Mouse (Mus musculus): ENCODE data around the gene Pomc. TPM values are rescaled to one million over a fixed set of nuclear protein-coding genes. Genes with fewer than 3 reads are reported as not detected.

The Pomc gene
- polyA plus RNA-seq (2015; fragmentation: Nextera tagmentation; extraction: Ambion mirVana) = 1.7 and 2.7 TPM in 2 replicates

- 21% methylated on average over 22 of the region's 22 CpGs for WGBS
- H3K36me3 ChIP-seq = no peaks in the 10 kb centered on the region
- no peak within 1 kb of the TSS for H3K27ac ChIP-seq
- no peak within 1 kb of the TSS for H3K4me3 ChIP-seq (replicated peaks)
- H3K9me3 ChIP-seq = no peaks in the 10 kb centered on the region
- no peak for ATAC-seq (ENCODE audit: insufficient read depth, low FRiP score, low read depth)
- no peak within 1 kb of the TSS for H3K9ac ChIP-seq
- peaks cover 8% of the 10 kb centered on the region for H3K27me3 ChIP-seq (replicated peaks)
- no peak within 1 kb of the TSS for H3K4me2 ChIP-seq
- H3K4me1 ChIP-seq = no peaks in the 10 kb centered on the region
Observed at GRCm38 (mm10) chr12:3954651-3955050, at the start of gene Pomc. Pomc (plus strand) TSS chr12:3954951.

- 90% methylated on average over 9 of the region's 9 CpGs for WGBS
- H3K9ac ChIP-seq = no peak overlapping the region
- peaks cover 57% of the 10 kb centered on the region for H3K36me3 ChIP-seq
- H3K4me2 ChIP-seq = no peak overlapping the region
- no peak overlapping the region for H3K4me3 ChIP-seq (replicated peaks)
- H3K27me3 ChIP-seq (replicated peaks) = no peaks in the 10 kb centered on the region
- H3K9me3 ChIP-seq = no peaks in the 10 kb centered on the region
- H3K27ac ChIP-seq = no peak overlapping the region
- no peak for ATAC-seq (ENCODE audit: insufficient read depth, low FRiP score, low read depth)
- H3K4me1 ChIP-seq = no peaks in the 10 kb centered on the region
Observed at GRCm38 (mm10) chr12:3905436-3905835, 49.3 kb upstream of the Pomc start.

GRCm38 (mm10) chr12:3906308-3906707 is 48.4 kb upstream of the Pomc start:
- H3K4me1 ChIP-seq = no peaks in the 10 kb centered on the region
- no peak overlapping the region for H3K9ac ChIP-seq
- ATAC-seq (ENCODE audit: insufficient read depth, low FRiP score, low read depth) = no peak
- no peaks in the 10 kb centered on the region for H3K9me3 ChIP-seq
- H3K27ac ChIP-seq = no peak overlapping the region
- no peak overlapping the region for H3K4me3 ChIP-seq (replicated peaks)
- no peak overlapping the region for H3K4me2 ChIP-seq
- H3K36me3 ChIP-seq = peaks cover 57% of the 10 kb centered on the region
- H3K27me3 ChIP-seq (replicated peaks) = no peaks in the 10 kb centered on the region

GRCm38 (mm10) chr12:3907008-3907407 is 47.7 kb upstream of the Pomc start:
- ATAC-seq (ENCODE audit: insufficient read depth, low FRiP score, low read depth) = no peak
- H3K36me3 ChIP-seq = peaks cover 52% of the 10 kb centered on the region
- H3K4me3 ChIP-seq (replicated peaks) = no peak overlapping the region
- 87% methylated on average over 4 of the region's 4 CpGs for WGBS
- no peaks in the 10 kb centered on the region for H3K4me1 ChIP-seq
- H3K4me2 ChIP-seq = no peak overlapping the region
- H3K27me3 ChIP-seq (replicated peaks) = no peaks in the 10 kb centered on the region
- no peaks in the 10 kb centered on the region for H3K9me3 ChIP-seq
- no peak overlapping the region for H3K9ac ChIP-seq
- H3K27ac ChIP-seq = no peak overlapping the region

GRCm38 (mm10) chr12:3907418-3907817 is 47.3 kb upstream of the Pomc start:
- Histone ChIP-seq H3K27me3 (replicated peaks) (no peaks in the 10 kb centered on the region), H3K9ac (no peak overlapping the region), H3K27ac (no peak overlapping the region), H3K4me3 (replicated peaks) (no peak overlapping the region), H3K4me1 (no peaks in the 10 kb centered on the region), H3K9me3 (no peaks in the 10 kb centered on the region), H3K4me2 (no peak overlapping the region), H3K36me3 (peaks cover 51% of the 10 kb centered on the region)
- no peak for ATAC-seq (ENCODE audit: insufficient read depth, low FRiP score, low read depth)
- 80% methylated on average over 13 of the region's 13 CpGs for WGBS

- H3K36me3 ChIP-seq = peaks cover 35% of the 10 kb centered on the region
- no peak overlapping the region for H3K27ac ChIP-seq
- H3K4me3 ChIP-seq (replicated peaks) = no peak overlapping the region
- no peak overlapping the region for H3K9ac ChIP-seq
- no peaks in the 10 kb centered on the region for H3K27me3 ChIP-seq (replicated peaks)
- no peaks in the 10 kb centered on the region for H3K9me3 ChIP-seq
- H3K4me1 ChIP-seq = no peaks in the 10 kb centered on the region
- H3K4me2 ChIP-seq = no peak overlapping the region
- WGBS = 62% methylated on average over 10 of the region's 10 CpGs
- ATAC-seq (ENCODE audit: insufficient read depth, low FRiP score, low read depth) = no peak
Observed at GRCm38 (mm10) chr12:3910466-3911093, 44.2 kb upstream of the Pomc start.

GRCm38 (mm10) chr12:3911831-3912348 is 42.9 kb upstream of the Pomc start:
- Histone ChIP-seq H3K4me3 (replicated peaks) (no peak overlapping the region), H3K9ac (no peak overlapping the region), H3K27ac (no peak overlapping the region), H3K9me3 (no peaks in the 10 kb centered on the region), H3K36me3 (peaks cover 26% of the 10 kb centered on the region; the same call in 1 of the 2 replicates), H3K27me3 (replicated peaks) (no peaks in the 10 kb centered on the region), H3K4me2 (no peak overlapping the region), H3K4me1 (no peaks in the 10 kb centered on the region)
- ATAC-seq (ENCODE audit: insufficient read depth, low FRiP score, low read depth) = no peak
- 86% methylated on average over 7 of the region's 7 CpGs for WGBS

- H3K27ac ChIP-seq = no peak overlapping the region
- no peak for ATAC-seq (ENCODE audit: insufficient read depth, low FRiP score, low read depth)
- H3K36me3 ChIP-seq = 0 out of 2 replicates have a peak, but pooled peaks cover 5% of the 10 kb centered on the region
- no peak overlapping the region for H3K9ac ChIP-seq
- H3K27me3 ChIP-seq (replicated peaks) = no peaks in the 10 kb centered on the region
- no peak overlapping the region for H3K4me2 ChIP-seq
- H3K4me3 ChIP-seq (replicated peaks) = no peak overlapping the region
- 74% methylated on average over 3 of the region's 3 CpGs for WGBS
- peaks cover 4% of the 10 kb centered on the region; the same call in 1 of the 2 replicates for H3K4me1 ChIP-seq
- no peaks in the 10 kb centered on the region for H3K9me3 ChIP-seq
Observed at GRCm38 (mm10) chr12:3915852-3916251, 38.9 kb upstream of the Pomc start.

- Histone ChIP-seq H3K27me3 (replicated peaks) (no peaks in the 10 kb centered on the region), H3K4me1 (peaks cover 4% of the 10 kb centered on the region; the same call in 1 of the 2 replicates), H3K9ac (no peak overlapping the region), H3K27ac (no peak overlapping the region), H3K4me2 (no peak overlapping the region), H3K36me3 (no peaks in the 10 kb centered on the region), H3K9me3 (no peaks in the 10 kb centered on the region), H3K4me3 (replicated peaks) (no peak overlapping the region)
- 24% methylated on average over 14 of the region's 14 CpGs for WGBS
- no peak for ATAC-seq (ENCODE audit: insufficient read depth, low FRiP score, low read depth)
Observed at GRCm38 (mm10) chr12:3917668-3918341, 36.9 kb upstream of the Pomc start.

GRCm38 (mm10) chr12:3918577-3918976 is 36.2 kb upstream of the Pomc start:
- no peaks in the 10 kb centered on the region for H3K36me3 ChIP-seq
- no peak overlapping the region for H3K27ac ChIP-seq
- ATAC-seq (ENCODE audit: insufficient read depth, low FRiP score, low read depth) = no peak
- H3K9ac ChIP-seq = no peak overlapping the region
- 46% methylated on average over 3 of the region's 3 CpGs for WGBS
- no peak overlapping the region for H3K4me3 ChIP-seq (replicated peaks)
- H3K9me3 ChIP-seq = no peaks in the 10 kb centered on the region
- H3K27me3 ChIP-seq (replicated peaks) = no peaks in the 10 kb centered on the region
- H3K4me2 ChIP-seq = no peak overlapping the region
- peaks cover 4% of the 10 kb centered on the region; the same call in 1 of the 2 replicates for H3K4me1 ChIP-seq

- Histone ChIP-seq H3K36me3 (no peaks in the 10 kb centered on the region), H3K9ac (no peak overlapping the region), H3K27me3 (replicated peaks) (no peaks in the 10 kb centered on the region), H3K9me3 (no peaks in the 10 kb centered on the region), H3K4me3 (replicated peaks) (no peak overlapping the region), H3K27ac (no peak overlapping the region), H3K4me1 (peaks cover 4% of the 10 kb centered on the region; the same call in 1 of the 2 replicates), H3K4me2 (no peak overlapping the region)
- ATAC-seq (ENCODE audit: insufficient read depth, low FRiP score, low read depth) = 0 out of 2 replicates have a peak, but pooled peaks have one; percentile 45
- 63% methylated on average over 3 of the region's 3 CpGs for WGBS
Observed at GRCm38 (mm10) chr12:3919423-3919822, 35.3 kb upstream of the Pomc start.

- no peaks in the 10 kb centered on the region for H3K36me3 ChIP-seq
- H3K4me1 ChIP-seq = no peaks in the 10 kb centered on the region; the same call in 1 of the 2 replicates
- H3K27ac ChIP-seq = no peak overlapping the region
- ATAC-seq (ENCODE audit: insufficient read depth, low FRiP score, low read depth) = no peak
- H3K4me2 ChIP-seq = no peak overlapping the region
- 0% methylated on average over 1 of the region's 1 CpGs for WGBS
- no peaks in the 10 kb centered on the region for H3K9me3 ChIP-seq
- no peak overlapping the region for H3K4me3 ChIP-seq (replicated peaks)
- H3K27me3 ChIP-seq (replicated peaks) = no peaks in the 10 kb centered on the region
- no peak overlapping the region for H3K9ac ChIP-seq
Observed at GRCm38 (mm10) chr12:3926127-3926526, 28.6 kb upstream of the Pomc start.

Data from stomach, embryonic 15.5 days (tissue).